Mouse (Mus musculus) forebrain, embryonic 12.5 days (tissue): ENCODE results near the gene Serpinb3c. TPM values are rescaled to one million over a fixed set of nuclear protein-coding genes. Genes with fewer than 3 reads are reported as not detected.
"Not testable (repeated sequence)": the region's sequence is repeated elsewhere in the genome, so short reads cannot be mapped to it uniquely, and the experiment has no call there.

Experiments used
- ATAC-seq: fragments of 200-750 bp; cut with Nextera tagmentation; 2 replicates; pipeline ENCODE4 v1.8.0; 2017; ENCODE audit warnings: moderate TSS enrichment; ENCODE audit not compliant: low FRiP score
- H3K27ac ChIP-seq: fragments of 300-500 bp; sonication (generic); 2 replicates; pipeline ENCODE4 v1.5.1; 2016; ENCODE audit warnings: mild to moderate bottlenecking
- H3K27me3 ChIP-seq: fragments of 300-500 bp; sonication (generic); 2 replicates; pipeline ENCODE4 v1.6.1; 2016; ENCODE audit warnings: mild to moderate bottlenecking
- H3K36me3 ChIP-seq: fragments of 300-500 bp; sonication (generic); replicated peaks from 2 replicates; pipeline ENCODE4 v1.6.1; 2016; ENCODE audit warnings: mild to moderate bottlenecking
- H3K4me1 ChIP-seq: fragments of 300-500 bp; sonication (generic); 2 replicates; pipeline ENCODE4 v1.6.1; 2016
- H3K4me2 ChIP-seq: fragments of 300-500 bp; sonication (generic); 2 replicates; pipeline ENCODE4 v1.6.1; 2016; ENCODE audit warnings: mild to moderate bottlenecking, moderate library complexity
- H3K4me3 ChIP-seq: fragments of 300-500 bp; sonication (generic); replicated peaks from 2 replicates; pipeline ENCODE4 v1.5.1; 2016; ENCODE audit warnings: mild to moderate bottlenecking
- H3K9ac ChIP-seq: fragments of 300-500 bp; sonication (generic); 2 replicates; pipeline ENCODE4 v1.6.1; 2016; ENCODE audit warnings: mild to moderate bottlenecking
- H3K9me3 ChIP-seq: fragments of 300-500 bp; sonication (generic); 2 replicates; pipeline ENCODE4 v1.6.1; 2016
- WGBS: fragments of 180-500 bp; shearing (Covaris S2); methylation state at CpG from one replicate; pipeline ENCODE4 v1.1.7; 2016; 5-methylcytosine and 5-hydroxymethylcytosine counted together
- polyA plus RNA-seq: library from polyadenylated mRNA; unstranded; fragments of >200 nt; fragmentation: Nextera tagmentation; extraction: Ambion mirVana; gene quantifications from 2 replicates; pipeline ENCODE4 v1.2.1, GENCODE M21; 2016

Serpinb3c gene
- polyA plus RNA-seq, result not detected in 2 replicates

GRCm38 (mm10) chr1:107278261-107278660 is at the start of gene Serpinb3c, which contains the start of gene Serpinb3b:
TSS of gene Serpinb3c (minus strand) at chr1:107278371.
TSS of gene Serpinb3b (minus strand) at chr1:107278361.
- H3K36me3 ChIP-seq, H3K9ac ChIP-seq, H3K27me3 ChIP-seq, H3K4me1 ChIP-seq, ATAC-seq, H3K27ac ChIP-seq, H3K4me2 ChIP-seq, H3K9me3 ChIP-seq, H3K4me3 ChIP-seq: not testable (repeated sequence)

GRCm38 (mm10) chr1:107243170-107243569 is 35.0 kb downstream of the Serpinb3c start:
- not testable (repeated sequence) for H3K4me1 ChIP-seq, H3K36me3 ChIP-seq, H3K4me3 ChIP-seq, H3K9me3 ChIP-seq, H3K27me3 ChIP-seq, H3K27ac ChIP-seq, H3K4me2 ChIP-seq, H3K9ac ChIP-seq
- peak; percentile 46; the same call in 1 of the 2 replicates for ATAC-seq
- WGBS, result 33% methylated on average over 3 of the region's 3 CpGs

Other genes starting within 250 kb of the Serpinb3c start
- gene Serpinb3a, start 226.1 kb downstream of the Serpinb3c start, polyA plus RNA-seq, result not detected in 2 replicates
- not detected in 2 replicates for gene Serpinb3d, start 194.9 kb downstream of the Serpinb3c start, polyA plus RNA-seq
- gene Serpinb3b, start within 50 bp of the Serpinb3c start, polyA plus RNA-seq, result not detected in 2 replicates
- not detected in 2 replicates for gene Serpinb11, start 82.8 kb upstream of the Serpinb3c start, polyA plus RNA-seq
- not detected in 2 replicates for gene Serpinb7, start 121.3 kb upstream of the Serpinb3c start, polyA plus RNA-seq
- gene Serpinb2, start 233.1 kb upstream of the Serpinb3c start, polyA plus RNA-seq, result 0.77 and 1.1 TPM in 2 replicates